Mouse (Mus musculus) urinary bladder, adult 2 months (tissue): ENCODE results near the gene Gm28230. TPM values are rescaled to one million over a fixed set of nuclear protein-coding genes. Genes with fewer than 3 reads are reported as not detected.

Experiments
- DNase-seq: peaks from one replicate; pipeline ENCODE4 v3.0.0; 2022; ENCODE audit warnings: low spot score
- polyA plus RNA-seq: library from polyadenylated mRNA; depleted of rRNA; stranded (reverse); fragments of >200 nt; gene quantifications from 2 replicates; pipeline ENCODE4 v1.2.3, GENCODE M21; 2012; rRNA removed

The Gm28230 gene
- polyA plus RNA-seq, 1 experiment, result 10.0 TPM

DNA sequence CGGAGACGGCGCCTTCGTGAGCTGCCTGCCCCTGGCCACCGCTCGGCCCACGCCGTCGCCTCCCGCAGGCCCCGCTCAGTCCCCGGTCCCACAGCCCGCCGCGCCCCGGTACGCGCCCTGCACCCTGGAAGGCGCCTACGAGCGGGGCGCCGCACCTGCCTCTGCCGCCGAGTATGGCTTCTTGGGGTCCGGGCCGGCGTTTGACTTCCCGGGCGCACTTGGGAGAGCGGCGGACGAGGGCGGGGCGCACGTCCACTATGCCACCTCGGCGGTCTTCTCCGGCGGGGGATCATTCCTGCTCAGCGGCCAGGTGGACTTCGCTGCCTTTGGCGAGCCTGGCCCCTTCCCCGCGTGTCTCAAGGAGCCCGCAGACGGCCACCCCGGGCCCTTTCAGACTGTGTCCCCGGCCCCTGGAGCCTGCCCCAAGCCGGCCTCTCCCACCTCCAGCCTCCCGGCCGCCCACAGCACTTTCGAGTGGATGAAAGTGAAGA lies 36.8 kb downstream of the Gm28230 start:
- no peak for DNase-seq

DNA sequence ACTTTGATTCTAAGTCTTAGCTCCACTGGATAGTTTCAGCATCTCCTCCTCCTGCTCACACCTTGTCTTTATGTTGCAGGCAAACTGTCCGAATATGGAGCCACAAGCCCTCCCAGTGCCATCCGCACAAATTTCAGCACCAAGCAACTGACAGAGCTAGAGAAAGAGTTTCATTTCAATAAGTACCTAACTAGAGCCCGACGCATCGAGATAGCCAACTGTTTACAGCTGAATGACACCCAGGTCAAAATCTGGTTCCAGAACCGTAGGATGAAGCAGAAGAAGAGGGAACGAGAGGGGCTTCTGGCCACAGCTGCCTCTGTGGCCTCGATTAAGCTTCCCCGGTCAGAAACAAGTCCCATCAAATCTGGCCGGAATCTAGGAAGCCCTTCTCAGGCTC lies 37.4 kb downstream of the Gm28230 start:
- DNase-seq, result no peak

DNA sequence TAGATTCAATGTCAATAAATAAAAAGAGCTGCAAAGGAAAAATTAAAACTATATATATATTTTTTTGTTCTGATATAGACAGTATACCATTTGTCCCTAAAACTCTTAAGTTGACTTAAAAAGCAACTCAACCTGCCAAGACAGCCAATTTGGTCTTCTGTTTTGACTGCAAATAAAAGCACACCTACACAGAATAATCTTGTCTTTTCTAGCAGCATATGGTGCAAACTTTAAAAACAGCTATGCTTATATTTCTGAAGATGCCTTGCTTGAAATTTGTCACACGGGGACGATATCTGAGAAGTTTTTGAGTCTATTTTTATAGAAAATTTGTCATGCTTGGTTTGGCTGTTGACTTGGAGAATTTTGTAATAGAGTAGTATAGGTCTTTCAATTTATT lies 47.8 kb downstream of the Gm28230 start:
- DNase-seq, result no peak

DNA sequence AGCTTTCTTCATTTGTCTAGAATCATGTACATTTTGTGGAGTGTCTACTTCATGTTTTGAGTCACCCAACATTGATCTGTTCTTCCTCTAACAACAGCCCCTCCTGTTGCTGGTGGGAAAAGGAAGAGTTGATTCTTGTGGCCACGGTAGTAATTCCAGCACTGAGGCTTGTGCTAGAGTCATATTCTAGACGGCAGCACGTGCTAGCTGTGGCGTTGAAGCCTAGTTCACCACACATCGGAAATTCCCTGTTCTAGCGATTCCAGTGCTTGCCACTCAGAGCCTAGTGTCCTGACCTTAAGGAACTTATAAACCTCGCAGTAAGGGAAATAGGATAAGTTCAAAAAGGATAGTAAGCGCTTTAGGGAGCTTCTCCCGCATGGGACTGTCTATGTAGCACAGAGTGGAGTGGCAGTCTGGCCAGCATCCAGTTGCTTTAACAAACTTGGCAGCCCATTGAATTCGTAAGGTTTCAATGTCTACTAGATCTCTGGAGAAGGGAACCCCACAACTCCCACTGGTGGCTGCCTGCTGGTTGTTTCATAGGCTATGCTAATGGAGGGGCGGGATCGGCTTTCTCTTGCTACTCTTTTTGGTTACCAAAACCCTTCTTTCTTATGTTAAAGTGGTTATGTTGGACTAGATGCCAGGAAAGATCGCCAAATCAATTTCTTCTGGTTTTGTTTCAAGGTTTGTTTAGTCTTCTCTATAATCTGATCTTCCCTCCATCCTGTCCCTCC lies 51.2 kb downstream of the Gm28230 start:
- no peak for DNase-seq

DNA sequence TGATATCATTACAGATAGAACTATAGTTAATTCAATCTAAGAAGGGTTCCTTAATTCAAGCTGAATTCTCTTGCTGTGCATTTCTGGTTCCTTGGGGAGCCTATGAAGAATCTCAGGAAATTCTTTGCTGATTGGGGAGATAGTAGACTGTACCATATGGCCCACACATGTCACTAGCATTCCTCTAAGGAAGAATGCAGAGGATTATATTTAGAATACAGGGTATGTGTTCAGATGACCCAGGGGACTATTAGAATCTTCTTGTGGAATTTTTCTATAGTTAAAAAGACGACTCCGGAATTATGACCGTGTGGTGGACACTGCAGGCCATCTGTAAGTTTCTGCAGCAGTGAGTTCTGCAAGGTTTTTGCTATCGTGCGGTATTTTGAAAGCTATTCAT lies 54.9 kb downstream of the Gm28230 start:
- no peak for DNase-seq

DNA sequence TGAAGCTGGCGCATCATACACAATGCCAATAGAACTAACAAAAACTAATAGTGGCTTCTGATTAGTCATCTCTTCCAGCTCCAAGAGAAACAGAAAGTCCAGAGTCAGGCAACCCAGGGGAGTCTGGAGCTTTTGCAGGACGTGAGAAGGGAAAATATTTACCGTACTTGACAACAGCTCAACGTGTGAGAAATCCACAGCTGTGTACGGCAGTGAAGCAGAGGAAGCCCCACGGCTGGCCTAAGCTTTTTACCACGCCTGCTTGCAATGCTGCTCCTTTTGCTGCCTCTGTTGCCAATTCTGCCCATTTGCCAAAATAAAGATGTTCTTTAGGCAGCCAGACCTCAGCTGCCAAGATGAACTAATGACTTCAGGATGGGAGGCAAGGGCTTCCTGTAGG lies 69.0 kb downstream of the Gm28230 start:
- no peak for DNase-seq

Other genes with a start within 250 kb of the Gm28230 start
- 8.9 and 9.3 TPM in 2 replicates for gene Lnpk, start 147.3 kb upstream of the Gm28230 start, polyA plus RNA-seq
- 0.56 and 1.1 TPM in 2 replicates for gene Evx2, start 67.2 kb upstream of the Gm28230 start, polyA plus RNA-seq
- 15.4 and 17.9 TPM in 2 replicates for gene Hoxd13, start 58.4 kb upstream of the Gm28230 start, polyA plus RNA-seq
- 2.3 and 2.6 TPM in 2 replicates for gene Hoxd12, start 51.7 kb upstream of the Gm28230 start, polyA plus RNA-seq
- 8.1 and 8.9 TPM in 2 replicates for gene Hoxd11, start 47.2 kb upstream of the Gm28230 start, polyA plus RNA-seq
- 13.5 and 14.9 TPM in 2 replicates for gene Hoxd10, start 34.8 kb upstream of the Gm28230 start, polyA plus RNA-seq
- 9.1 and 12.2 TPM in 2 replicates for gene Hoxd9, start 29.0 kb upstream of the Gm28230 start, polyA plus RNA-seq
- 19.5 and 23.1 TPM in 2 replicates for gene Hoxd8, start 22.1 kb upstream of the Gm28230 start, polyA plus RNA-seq
- gene Hoxd3, start 14.8 kb upstream of the Gm28230 start, polyA plus RNA-seq, result 2.6 and 2.7 TPM in 2 replicates
- 39.2 and 61.2 TPM in 2 replicates for gene Hoxd4, start 14.8 kb upstream of the Gm28230 start, polyA plus RNA-seq
- gene Hoxd1, start 36.3 kb downstream of the Gm28230 start, polyA plus RNA-seq, result 0.04 TPM in 1 of 2 replicates, not detected in the other
- 46.7 and 52.5 TPM in 2 replicates for gene Mtx2, start 99.1 kb downstream of the Gm28230 start, polyA plus RNA-seq